Mouse (Mus musculus) hindbrain, embryonic 13.5 days (tissue): ENCODE measurements around the gene Pom121. TPM values are rescaled to one million over a fixed set of nuclear protein-coding genes. Genes with fewer than 3 reads are reported as not detected.
A peak's percentile ranks its signal among the peaks of the same experiment; 100 is the strongest.

Experiments used
- ATAC-seq: fragments of 200-750 bp; cut with Nextera tagmentation; 2 replicates; pipeline ENCODE4 v1.8.0; 2017; ENCODE audit warnings: moderate TSS enrichment; ENCODE audit not compliant: low FRiP score
- H3K27ac ChIP-seq: fragments of 300-500 bp; sonication (generic); 2 replicates; pipeline ENCODE4 v1.5.1; 2015; ENCODE audit warnings: inconsistent platforms, mild to moderate bottlenecking, moderate library complexity
- H3K27me3 ChIP-seq: fragments of 300-500 bp; sonication (generic); 2 replicates; pipeline ENCODE4 v1.6.1; 2015; ENCODE audit warnings: mild to moderate bottlenecking, inconsistent platforms
- H3K36me3 ChIP-seq: fragments of 300-500 bp; sonication (generic); 2 replicates; pipeline ENCODE4 v1.6.1; 2015; ENCODE audit warnings: mild to moderate bottlenecking, inconsistent platforms
- H3K4me1 ChIP-seq: fragments of 300-500 bp; sonication (generic); replicated peaks from 2 replicates; pipeline ENCODE4 v1.6.1; 2015; ENCODE audit warnings: inconsistent platforms
- H3K4me2 ChIP-seq: fragments of 300-500 bp; sonication (generic); 2 replicates; pipeline ENCODE4 v1.6.1; 2015; ENCODE audit warnings: inconsistent platforms, mild to moderate bottlenecking, moderate library complexity
- H3K4me3 ChIP-seq: fragments of 300-500 bp; sonication (generic); 2 replicates; pipeline ENCODE4 v1.5.1; 2015; ENCODE audit warnings: mild to moderate bottlenecking, inconsistent platforms
- H3K9ac ChIP-seq: fragments of 300-500 bp; sonication (generic); 2 replicates; pipeline ENCODE4 v1.6.1; 2015; ENCODE audit warnings: mild to moderate bottlenecking, inconsistent platforms
- H3K9me3 ChIP-seq: fragments of 300-500 bp; sonication (generic); 2 replicates; pipeline ENCODE4 v1.6.1; 2016; ENCODE audit warnings: inconsistent platforms
- WGBS: fragments of 180-500 bp; shearing (Covaris S2); methylation state at CpG from one replicate; pipeline ENCODE4 v1.1.7; 2015; 5-methylcytosine and 5-hydroxymethylcytosine counted together
- polyA plus RNA-seq: library from polyadenylated mRNA; unstranded; fragments of >200 nt; fragmentation: Nextera tagmentation; extraction: Ambion mirVana; gene quantifications from 2 replicates; pipeline ENCODE4 v1.2.1, GENCODE M21; 2015

Pom121 gene
- polyA plus RNA-seq: 11.1 TPM in 2 replicates

GRCm38 (mm10) chr5:135394004-135394823 is at the start of gene Pom121:
TSS of gene Pom121 (minus strand) at chr5:135394546.
- peak within 1 kb of the TSS; percentile 99 for H3K9ac ChIP-seq
- H3K36me3 ChIP-seq: peaks cover 29% of the 10 kb centered on the region
- H3K9me3 ChIP-seq: no peaks in the 10 kb centered on the region
- peak; percentile 92 for ATAC-seq
- no peaks in the 10 kb centered on the region for H3K27me3 ChIP-seq
- peak within 1 kb of the TSS; percentile 100 for H3K4me3 ChIP-seq
- under 1% methylated on average over 81 of the region's 110 CpGs for WGBS
- peak within 1 kb of the TSS; percentile 90 for H3K27ac ChIP-seq
- peaks cover 23% of the 10 kb centered on the region for H3K4me1 ChIP-seq
- peak within 1 kb of the TSS; percentile 91 for H3K4me2 ChIP-seq

- Histone ChIP-seq H3K36me3 (peaks cover 84% of the 10 kb centered on the region), H3K27me3 (no peaks in the 10 kb centered on the region), H3K9me3 (no peaks in the 10 kb centered on the region), H3K4me2 (no peak overlapping the region), H3K4me3 (no peak overlapping the region), H3K27ac (no peak overlapping the region), H3K4me1 (no peaks in the 10 kb centered on the region), H3K9ac (no peak overlapping the region)
- no peak for ATAC-seq
- 77% methylated on average over 7 of the region's 7 CpGs for WGBS
These were observed 48.1 kb upstream of the Pom121 start for GRCm38 (mm10) chr5:135442430-135442829.

- H3K9me3 ChIP-seq: peaks cover 8% of the 10 kb centered on the region; the same call in 1 of the 2 replicates
- H3K4me2 ChIP-seq: no peak overlapping the region
- 97% methylated on average over 10 of the region's 10 CpGs for WGBS
- no peaks in the 10 kb centered on the region for H3K4me1 ChIP-seq
- H3K4me3 ChIP-seq: no peak overlapping the region
- peaks cover 85% of the 10 kb centered on the region for H3K36me3 ChIP-seq
- H3K27me3 ChIP-seq: no peaks in the 10 kb centered on the region
- ATAC-seq: no peak
- no peak overlapping the region for H3K27ac ChIP-seq
- no peak overlapping the region for H3K9ac ChIP-seq
These were observed 40.7 kb upstream of the Pom121 start for GRCm38 (mm10) chr5:135435039-135435438.

GRCm38 (mm10) chr5:135433861-135434260 is 39.5 kb upstream of the Pom121 start:
- ATAC-seq: no peak
- H3K4me1 ChIP-seq: no peaks in the 10 kb centered on the region
- no peak overlapping the region for H3K27ac ChIP-seq
- H3K36me3 ChIP-seq: peaks cover 90% of the 10 kb centered on the region
- H3K9ac ChIP-seq: no peak overlapping the region
- peaks cover 8% of the 10 kb centered on the region; the same call in 1 of the 2 replicates for H3K9me3 ChIP-seq
- no peak overlapping the region for H3K4me2 ChIP-seq
- 99% methylated on average over 4 of the region's 4 CpGs for WGBS
- H3K4me3 ChIP-seq: no peak overlapping the region
- H3K27me3 ChIP-seq: no peaks in the 10 kb centered on the region

- Histone ChIP-seq H3K27ac (no peak overlapping the region), H3K9me3 (peaks cover 8% of the 10 kb centered on the region; the same call in 1 of the 2 replicates), H3K4me1 (no peaks in the 10 kb centered on the region), H3K9ac (no peak overlapping the region), H3K36me3 (peaks cover 94% of the 10 kb centered on the region), H3K4me3 (no peak overlapping the region), H3K4me2 (no peak overlapping the region), H3K27me3 (no peaks in the 10 kb centered on the region)
- 91% methylated on average over 6 of the region's 6 CpGs for WGBS
- no peak for ATAC-seq
These were observed 36.8 kb upstream of the Pom121 start for GRCm38 (mm10) chr5:135431111-135431510.

- Histone ChIP-seq H3K4me2 (no peak overlapping the region), H3K36me3 (peaks cover 94% of the 10 kb centered on the region), H3K27me3 (no peaks in the 10 kb centered on the region), H3K9ac (no peak overlapping the region), H3K27ac (no peak overlapping the region), H3K4me3 (no peak overlapping the region), H3K4me1 (no peaks in the 10 kb centered on the region), H3K9me3 (0 out of 2 replicates have a peak, but pooled peaks cover under 1% of the 10 kb centered on the region)
- 75% methylated on average over 5 of the region's 5 CpGs for WGBS
- no peak for ATAC-seq
These were observed 34.4 kb upstream of the Pom121 start for GRCm38 (mm10) chr5:135428786-135429185.

- Histone ChIP-seq H3K4me1 (no peaks in the 10 kb centered on the region), H3K27me3 (no peaks in the 10 kb centered on the region), H3K4me2 (no peak overlapping the region), H3K36me3 (peaks cover 66% of the 10 kb centered on the region), H3K27ac (no peak overlapping the region), H3K9me3 (no peaks in the 10 kb centered on the region), H3K4me3 (no peak overlapping the region), H3K9ac (no peak overlapping the region)
- WGBS: 93% methylated on average over 9 of the region's 9 CpGs
- ATAC-seq: no peak
These were observed 15.9 kb upstream of the Pom121 start for GRCm38 (mm10) chr5:135410266-135410665.

- no peak for ATAC-seq
- H3K36me3 ChIP-seq: peaks cover 44% of the 10 kb centered on the region
- peaks cover 7% of the 10 kb centered on the region for H3K4me1 ChIP-seq
- no peak overlapping the region for H3K4me3 ChIP-seq
- no peaks in the 10 kb centered on the region for H3K27me3 ChIP-seq
- H3K9me3 ChIP-seq: no peaks in the 10 kb centered on the region
- no peak overlapping the region for H3K4me2 ChIP-seq
- no peak overlapping the region for H3K27ac ChIP-seq
- WGBS: 90% methylated on average over 4 of the region's 4 CpGs
- H3K9ac ChIP-seq: no peak overlapping the region
These were observed 13.8 kb upstream of the Pom121 start for GRCm38 (mm10) chr5:135408114-135408513.

- Histone ChIP-seq H3K4me2 (no peak overlapping the region), H3K9me3 (no peaks in the 10 kb centered on the region), H3K9ac (no peak overlapping the region), H3K36me3 (peaks cover 23% of the 10 kb centered on the region), H3K4me1 (peaks cover 7% of the 10 kb centered on the region), H3K27me3 (no peaks in the 10 kb centered on the region), H3K4me3 (no peak overlapping the region), H3K27ac (no peak overlapping the region)
- WGBS: 82% methylated on average over 9 of the region's 9 CpGs
- no peak for ATAC-seq
These were observed 11.1 kb upstream of the Pom121 start for GRCm38 (mm10) chr5:135405437-135405836.

- peak overlapping the region; percentile 26; the same call in 1 of the 2 replicates for H3K4me2 ChIP-seq
- ATAC-seq: no peak
- no peak overlapping the region for H3K4me3 ChIP-seq
- H3K36me3 ChIP-seq: peaks cover 15% of the 10 kb centered on the region
- WGBS: 37% methylated on average over 20 of the region's 20 CpGs
- no peaks in the 10 kb centered on the region for H3K27me3 ChIP-seq
- peaks cover 7% of the 10 kb centered on the region for H3K4me1 ChIP-seq
- 0 out of 2 replicates have a peak overlapping the region, but pooled peaks have one; percentile 49 for H3K9ac ChIP-seq
- H3K9me3 ChIP-seq: no peaks in the 10 kb centered on the region
- H3K27ac ChIP-seq: no peak overlapping the region
These were observed 10.3 kb upstream of the Pom121 start for GRCm38 (mm10) chr5:135404623-135405022.

GRCm38 (mm10) chr5:135400244-135400643 is 5.9 kb upstream of the Pom121 start:
- no peak for ATAC-seq

GRCm38 (mm10) chr5:135399382-135399781 is 5.0 kb upstream of the Pom121 start:
- H3K4me3 ChIP-seq: no peak overlapping the region

More at GRCm38 (mm10) chr5:135400244-135400643, 5.9 kb upstream of the Pom121 start:
- Histone ChIP-seq H3K27ac (no peak overlapping the region), H3K9me3 (no peaks in the 10 kb centered on the region), H3K9ac (no peak overlapping the region), H3K36me3 (no peaks in the 10 kb centered on the region), H3K4me1 (peaks cover 7% of the 10 kb centered on the region), H3K27me3 (no peaks in the 10 kb centered on the region), H3K4me3 (no peak overlapping the region), H3K4me2 (no peak overlapping the region)
- WGBS: 6% methylated on average over 2 of the region's 2 CpGs

GRCm38 (mm10) chr5:135395826-135396225 is 1.5 kb upstream of the Pom121 start:
- H3K27me3 ChIP-seq: no peaks in the 10 kb centered on the region
- H3K4me2 ChIP-seq: no peak overlapping the region
- no peaks in the 10 kb centered on the region for H3K9me3 ChIP-seq
- H3K4me1 ChIP-seq: peaks cover 23% of the 10 kb centered on the region
- 49% methylated on average over 5 of the region's 5 CpGs for WGBS
- H3K4me3 ChIP-seq: no peak overlapping the region
- no peak for ATAC-seq
- peaks cover 14% of the 10 kb centered on the region for H3K36me3 ChIP-seq
- H3K9ac ChIP-seq: no peak overlapping the region
- no peak overlapping the region for H3K27ac ChIP-seq

More at GRCm38 (mm10) chr5:135399382-135399781, 5.0 kb upstream of the Pom121 start:
- Histone ChIP-seq H3K4me1 (peaks cover 6% of the 10 kb centered on the region), H3K4me2 (no peak overlapping the region), H3K27ac (no peak overlapping the region), H3K9me3 (no peaks in the 10 kb centered on the region), H3K9ac (no peak overlapping the region), H3K36me3 (no peaks in the 10 kb centered on the region), H3K27me3 (no peaks in the 10 kb centered on the region)
- no peak for ATAC-seq
- 80% methylated on average over 6 of the region's 6 CpGs for WGBS
